Mouse (Mus musculus) frontal cortex, postnatal 14 days (tissue): ENCODE data around the gene Jazf1.
A peak's percentile ranks its signal among the peaks of the same experiment; 100 is the strongest.

ENCODE experiments used
- DNase-seq, 2 experiments: peaks; one replicate each; pipeline ENCODE4 v3.0.0; 2022; ENCODE audit warnings: low spot score in 2 of 2

Jazf1 gene

DNA sequence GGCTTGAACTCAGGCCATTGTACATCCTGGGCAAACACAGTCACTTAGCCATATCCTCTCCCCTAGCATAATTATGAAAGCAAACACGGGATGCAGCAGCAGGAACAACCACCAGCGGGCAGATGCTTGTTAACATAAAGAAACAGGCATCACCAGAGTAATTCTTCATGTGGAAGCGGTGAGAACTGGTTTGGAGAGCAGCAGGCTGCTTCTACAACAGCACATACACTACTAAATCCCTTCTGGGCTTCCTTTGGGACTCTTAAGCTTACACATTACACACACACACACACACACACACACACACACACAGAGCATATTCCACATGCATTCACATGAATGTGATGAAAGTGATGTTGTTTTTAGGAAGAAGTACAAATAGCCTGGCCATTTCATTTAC lies 216.5 kb downstream of the Jazf1 start:
- DNase-seq: no peak

DNA sequence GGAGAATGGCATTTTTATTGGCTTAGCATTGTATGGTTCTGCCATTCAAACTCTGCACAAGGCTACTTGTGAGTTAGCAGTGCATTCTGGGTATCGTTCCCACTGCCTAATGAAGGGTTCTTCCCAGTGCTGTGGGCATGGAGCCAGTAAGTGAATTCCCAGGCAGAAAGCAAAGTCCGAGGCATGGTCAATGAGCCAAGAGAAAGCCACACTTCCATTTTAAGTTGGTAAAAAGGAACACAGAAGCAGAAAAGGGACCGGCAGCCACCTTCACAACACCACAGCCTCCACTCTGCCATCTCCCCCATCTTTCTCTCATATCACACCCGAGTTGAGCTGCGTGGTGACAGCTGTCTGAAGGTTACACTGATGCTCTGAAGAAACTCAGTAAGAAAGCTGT lies 217.4 kb downstream of the Jazf1 start:
- DNase-seq: peak; percentile 23 to 27

DNA sequence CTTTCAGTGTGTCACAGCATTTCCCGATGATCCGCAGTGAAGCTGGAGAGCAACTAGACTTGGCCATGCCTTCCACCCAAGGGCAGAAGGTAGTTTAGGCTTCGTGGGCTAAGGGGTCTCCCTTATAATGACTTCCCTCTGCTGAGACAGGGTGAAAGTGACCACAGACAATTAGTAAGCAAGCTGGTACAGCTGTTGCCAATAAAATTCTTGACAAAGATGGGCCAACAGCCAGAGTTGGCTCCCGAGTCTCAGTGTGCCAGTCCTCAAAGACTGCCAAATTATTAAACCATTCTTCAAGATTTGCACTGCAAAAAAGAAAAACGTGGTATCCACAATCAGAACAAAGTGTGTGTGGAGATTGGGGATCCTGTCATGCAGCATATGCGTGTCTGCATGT lies 220.2 kb downstream of the Jazf1 start:
- no peak for DNase-seq

DNA sequence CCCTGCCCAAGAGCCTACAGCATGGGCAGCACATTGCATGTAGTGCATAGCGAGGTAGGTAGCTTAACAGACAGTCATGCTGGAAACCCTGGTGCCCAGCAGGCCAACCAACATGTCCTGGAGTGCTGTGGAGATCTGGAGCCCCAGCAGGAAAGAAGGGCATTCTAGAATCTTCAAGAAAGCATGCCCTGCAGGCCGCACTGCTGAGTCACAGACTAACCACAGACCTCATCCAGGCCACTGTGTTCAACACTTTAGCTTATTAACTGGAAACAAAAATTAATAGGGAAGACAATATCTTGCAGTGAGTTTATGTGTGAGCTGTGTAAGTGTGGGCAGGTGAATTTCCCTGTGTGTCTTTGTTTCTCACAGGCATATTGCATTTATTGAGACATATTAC lies 222.1 kb downstream of the Jazf1 start:
- DNase-seq: no peak

DNA sequence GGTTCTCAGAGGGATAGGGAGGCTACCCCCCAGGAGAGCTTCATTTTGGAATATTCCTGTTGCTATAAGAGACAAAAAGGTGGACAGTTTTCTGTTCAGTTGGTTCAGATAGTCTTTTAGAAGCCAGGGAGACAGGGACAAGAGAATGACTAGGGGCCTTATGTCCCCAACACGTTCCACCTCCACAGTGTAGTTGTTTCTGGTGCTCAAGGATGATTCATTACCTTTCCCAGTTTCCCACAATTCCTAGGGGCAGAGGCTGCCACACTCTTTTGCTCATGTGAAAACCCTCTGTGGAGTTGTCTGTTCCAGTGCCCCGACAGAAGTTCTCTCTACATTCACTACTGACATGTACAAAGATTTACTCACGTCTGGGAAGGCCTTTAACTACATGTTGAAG lies 223.7 kb downstream of the Jazf1 start:
- DNase-seq: no peak

DNA sequence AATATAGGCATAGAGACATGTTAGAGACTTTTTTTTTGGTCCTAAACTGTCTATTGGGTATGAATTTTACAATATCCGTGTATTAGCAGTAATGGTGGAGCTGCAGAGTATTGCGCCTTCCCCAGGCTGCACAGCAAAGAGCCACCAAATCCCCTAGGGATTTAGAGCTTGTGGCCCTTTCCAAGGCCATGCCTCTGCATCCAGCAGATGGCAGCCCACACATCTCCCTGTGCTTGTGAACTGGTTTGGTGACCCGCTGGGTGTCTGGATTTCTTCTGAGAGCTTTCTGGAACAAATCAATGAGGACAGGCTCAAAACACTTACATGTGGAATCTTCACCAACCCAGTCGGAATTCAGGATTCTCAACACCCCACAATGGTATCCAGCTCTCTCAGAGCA lies 225.4 kb downstream of the Jazf1 start:
- DNase-seq: no peak

DNA sequence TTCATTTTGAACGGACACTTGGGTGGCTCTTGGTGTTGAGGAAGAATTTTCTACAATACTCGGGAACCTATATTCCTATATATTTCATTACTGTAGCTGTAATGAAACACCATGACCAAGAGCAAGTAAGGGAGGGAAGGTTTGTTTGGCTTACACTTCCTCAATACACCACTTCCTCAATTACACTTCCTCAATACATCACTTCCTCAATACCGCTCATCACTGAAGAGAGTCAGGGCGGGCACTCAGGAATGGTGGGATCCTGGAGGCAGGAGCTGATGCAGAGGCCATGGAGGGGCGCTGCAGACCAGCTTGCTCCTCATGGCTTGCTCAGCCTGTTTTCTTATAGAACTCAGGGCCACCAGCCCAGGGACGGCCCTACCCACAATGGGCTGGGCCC lies 225.8 kb downstream of the Jazf1 start:
- no peak for DNase-seq

DNA sequence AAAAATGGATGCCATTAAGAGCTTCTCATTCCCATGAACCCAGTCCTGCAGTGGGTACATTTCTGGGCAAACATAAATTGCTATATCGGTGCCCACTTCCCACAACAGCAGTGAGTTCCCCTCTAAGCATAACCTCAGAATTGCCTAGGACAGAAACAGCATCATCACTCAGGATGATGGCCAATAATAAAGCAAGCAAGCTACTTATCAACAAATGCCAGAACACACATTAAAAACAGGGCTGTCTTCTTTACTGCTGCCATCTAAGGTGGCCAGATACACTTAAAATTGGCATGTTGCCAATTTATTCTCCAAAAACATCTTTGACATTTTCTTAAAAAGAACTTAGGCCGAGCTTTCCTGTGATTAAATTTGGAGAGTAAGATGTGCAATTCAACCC lies 226.8 kb downstream of the Jazf1 start:
- no peak for DNase-seq

DNA sequence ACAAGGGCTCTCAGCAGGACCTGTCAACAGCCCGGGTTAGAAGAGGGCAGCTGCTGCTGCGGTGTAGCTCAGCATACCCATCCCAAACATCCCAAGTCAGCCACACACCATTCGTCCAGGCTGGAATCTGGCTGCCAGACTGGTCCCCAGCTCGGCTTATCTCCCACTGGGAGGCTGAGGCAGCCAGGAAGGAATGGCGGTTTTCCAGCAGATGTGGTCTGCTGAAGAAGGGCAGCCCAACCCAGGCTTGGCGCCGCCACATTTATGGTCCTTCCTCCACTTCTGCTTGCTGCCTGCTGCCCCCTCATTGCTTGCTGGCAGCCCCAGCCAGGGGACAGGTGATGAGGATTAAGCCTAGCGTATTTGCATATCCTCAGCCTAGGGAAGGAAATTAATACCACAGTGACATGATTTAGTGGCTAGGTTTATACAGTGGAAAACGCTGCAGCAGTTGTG lies 227.8 kb downstream of the Jazf1 start:
- DNase-seq: no peak

DNA sequence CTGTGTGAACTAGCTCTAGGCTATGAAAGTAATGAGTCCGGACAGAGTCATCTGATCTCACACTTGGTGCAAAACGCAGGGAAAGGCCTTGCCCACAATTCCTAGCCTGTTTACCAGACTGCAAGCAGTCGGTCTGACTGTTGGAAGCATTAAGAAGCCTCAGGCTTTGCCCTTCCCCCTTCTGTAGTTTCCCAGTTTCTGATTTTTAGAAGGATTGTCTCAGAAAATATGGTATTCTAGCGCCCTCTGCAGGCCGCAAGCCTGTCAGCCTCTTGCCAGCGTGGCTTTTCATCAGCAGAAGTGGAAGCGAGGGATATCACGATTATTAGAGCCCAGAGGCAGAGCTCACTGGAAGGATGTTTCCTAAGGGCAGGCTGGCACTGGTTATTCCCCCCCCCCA lies 229.7 kb downstream of the Jazf1 start:
- DNase-seq: peak; percentile 61 to 79

DNA sequence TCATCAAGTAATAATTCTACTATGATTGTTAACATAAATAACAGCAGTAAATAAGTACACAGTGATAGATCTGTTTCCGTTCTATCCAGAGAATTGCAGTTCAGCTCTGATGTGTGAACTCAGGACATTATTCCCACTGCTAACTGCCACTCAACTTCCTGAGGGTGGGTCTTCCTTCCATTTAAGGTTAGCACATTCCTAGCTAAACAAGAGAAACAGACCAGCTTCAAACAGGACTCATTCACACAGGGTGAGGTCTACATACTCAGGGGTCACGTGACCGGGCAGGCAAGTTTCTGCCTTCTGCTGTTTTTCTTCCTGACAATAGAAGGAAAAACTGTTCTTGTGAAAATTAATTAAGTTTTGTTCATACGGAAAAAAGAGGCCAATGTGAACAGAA lies 230.6 kb downstream of the Jazf1 start:
- DNase-seq: no peak

DNA sequence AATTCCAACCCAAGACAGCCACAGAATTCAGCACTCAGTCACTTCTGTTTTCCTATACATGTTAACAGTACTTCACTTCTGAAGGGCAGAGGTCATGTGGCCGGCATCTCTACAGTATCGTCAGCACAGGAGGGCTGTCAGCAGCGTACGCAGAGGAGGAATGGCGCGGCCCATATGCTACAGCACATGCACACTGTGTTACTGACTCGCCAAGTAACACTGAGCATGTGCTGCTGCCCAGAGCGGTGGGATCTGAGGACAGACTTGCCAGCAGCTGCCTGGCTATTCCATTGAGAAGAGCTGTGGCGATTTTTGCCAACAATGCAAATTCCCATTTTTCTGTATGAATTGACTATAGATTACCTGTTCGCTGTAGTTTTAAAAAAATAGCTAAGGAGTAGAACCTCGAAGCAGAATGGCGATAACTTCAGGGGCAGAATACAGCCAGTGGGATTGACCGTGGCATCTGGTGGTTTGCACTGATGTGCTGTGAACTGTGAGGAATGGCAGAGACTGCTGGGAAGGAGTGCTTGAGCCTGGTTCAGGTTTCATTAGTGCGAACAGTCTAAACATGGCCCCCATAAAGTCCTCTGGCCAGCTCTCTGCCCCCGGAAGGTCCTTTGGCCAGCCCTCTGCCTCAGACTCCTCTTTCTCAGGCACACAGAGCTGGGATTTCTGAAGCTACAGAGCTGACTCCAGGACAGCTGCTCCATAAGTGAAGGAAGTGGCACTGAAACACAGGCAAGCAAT lies 232.1 kb downstream of the Jazf1 start:
- DNase-seq: no peak

DNA sequence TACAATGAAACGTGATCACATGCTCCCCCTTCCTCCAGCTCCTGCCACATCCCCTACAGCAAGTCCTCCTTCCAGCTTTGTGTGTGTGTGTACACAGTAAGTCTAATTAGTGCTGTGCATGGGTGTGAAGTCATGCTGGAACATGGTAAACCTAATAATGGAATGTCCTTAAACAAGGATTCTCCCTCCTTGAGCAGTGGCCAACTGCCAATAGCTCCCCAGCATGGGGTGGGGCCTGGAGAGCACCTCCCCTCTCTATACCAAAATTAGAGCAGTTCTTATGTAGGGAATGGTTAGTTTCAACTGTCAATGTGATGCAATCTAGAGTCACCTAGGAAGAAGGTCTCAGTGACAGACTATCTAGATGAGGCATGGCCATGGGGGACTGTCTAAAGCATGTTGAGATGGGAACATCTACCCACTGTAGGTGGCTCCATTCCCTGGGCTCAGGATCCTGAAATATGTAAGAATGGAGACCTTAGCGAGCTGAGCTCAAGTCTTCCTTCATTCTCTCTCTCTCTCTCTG lies 240.6 kb downstream of the Jazf1 start:
- no peak for DNase-seq

DNA sequence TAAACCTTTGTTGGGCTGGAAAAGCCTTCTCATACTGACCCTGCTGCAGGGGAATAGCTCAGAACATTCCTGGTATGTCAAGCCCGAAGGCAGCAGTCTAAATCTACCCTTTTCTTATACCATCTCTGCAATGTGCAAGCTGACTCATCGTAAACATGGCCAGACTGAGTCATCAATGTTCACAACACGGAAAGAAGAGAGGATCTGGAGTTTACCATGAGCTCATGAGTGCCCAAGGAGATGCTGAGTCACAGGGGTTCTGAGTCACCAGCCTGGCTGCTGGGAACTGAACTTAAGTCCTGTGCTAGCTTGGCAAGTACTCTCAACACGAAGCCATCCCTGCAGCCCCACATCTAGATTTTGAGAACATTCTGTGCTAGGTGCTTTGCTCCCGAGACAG lies 242.9 kb downstream of the Jazf1 start:
- peak in 1 of 2 experiments; percentile 47 for DNase-seq

DNA sequence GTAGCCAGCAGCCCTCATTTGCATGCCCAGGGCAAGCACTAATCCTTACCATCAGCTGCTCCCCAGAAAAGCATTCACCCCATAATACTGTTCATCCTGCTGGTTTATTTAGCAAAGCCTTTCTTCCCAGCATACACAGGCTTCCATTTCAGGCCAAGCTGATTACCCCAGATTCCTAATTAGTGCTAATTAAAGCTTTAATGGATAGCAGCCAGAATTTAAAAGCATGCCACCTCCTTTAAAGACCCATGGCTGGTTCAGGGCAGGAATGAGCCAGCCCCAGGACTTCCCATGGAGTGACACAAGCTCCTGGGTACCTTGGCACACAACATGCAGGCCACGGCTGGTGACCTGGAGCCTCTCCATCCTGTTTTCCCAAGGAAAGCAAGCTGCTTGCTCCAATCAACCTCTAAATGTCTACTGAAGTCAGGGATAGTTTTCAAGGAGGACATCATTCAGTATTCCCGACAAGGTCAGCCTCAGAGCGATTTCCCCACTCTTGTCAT lies 243.4 kb downstream of the Jazf1 start:
- no peak for DNase-seq

DNA sequence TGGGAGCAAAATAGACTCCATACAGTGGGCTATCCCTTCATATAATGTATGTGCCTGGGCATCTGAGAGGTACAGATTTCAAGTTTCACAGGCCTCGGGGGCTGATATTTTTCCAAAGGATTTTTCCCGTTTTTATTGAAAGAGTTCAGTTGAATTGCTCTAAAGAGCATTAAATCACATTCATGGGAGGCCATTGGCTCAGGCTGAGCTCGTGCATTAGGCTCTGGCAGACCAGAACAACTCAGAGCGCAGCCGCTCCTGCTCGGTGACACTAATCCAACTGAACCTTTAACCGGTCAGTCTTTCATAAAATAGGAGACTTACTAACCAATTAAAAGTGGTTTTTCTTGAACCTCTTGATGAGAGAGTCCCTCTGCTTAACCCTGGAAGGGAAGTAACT lies 245.4 kb downstream of the Jazf1 start:
- no peak for DNase-seq

DNA sequence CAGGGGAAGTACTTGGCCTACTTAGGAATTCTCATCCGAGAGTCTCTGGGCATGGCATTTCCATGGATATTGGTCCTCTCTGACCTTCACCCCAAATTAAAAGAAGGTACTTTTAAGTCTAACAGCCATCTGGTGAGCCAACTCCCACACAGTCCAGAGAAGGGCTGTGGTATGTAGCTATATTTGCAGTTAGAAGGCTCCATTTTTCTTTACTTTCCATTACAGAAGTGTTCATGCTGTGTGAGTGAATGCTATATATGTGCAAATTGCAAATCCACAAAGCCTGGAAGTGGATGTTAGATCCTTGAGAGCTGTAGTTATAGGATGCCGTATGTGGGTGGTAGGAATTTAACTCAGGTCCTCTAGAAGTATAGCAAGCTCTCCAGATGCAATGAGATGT lies 245.8 kb downstream of the Jazf1 start:
- DNase-seq: no peak

DNA sequence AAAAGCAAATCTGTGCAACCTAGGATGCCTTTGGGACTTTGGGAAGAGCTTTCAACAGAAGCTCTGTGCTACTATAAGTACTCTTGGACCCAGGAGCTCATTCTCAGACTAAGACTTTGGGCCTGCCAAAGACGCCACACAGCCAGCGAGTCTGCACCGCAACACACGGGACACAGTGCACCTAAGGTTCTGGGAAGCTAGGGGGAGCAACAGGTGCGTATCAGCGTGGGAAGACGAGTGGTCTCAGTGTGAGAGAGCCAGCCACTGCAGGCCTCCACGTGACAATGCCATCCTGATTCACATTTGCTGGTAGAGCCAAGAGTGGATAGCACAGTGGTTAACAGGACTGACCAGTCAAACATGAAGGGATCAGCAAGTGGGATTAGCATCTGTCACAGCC lies 249.1 kb downstream of the Jazf1 start:
- no peak for DNase-seq

DNA sequence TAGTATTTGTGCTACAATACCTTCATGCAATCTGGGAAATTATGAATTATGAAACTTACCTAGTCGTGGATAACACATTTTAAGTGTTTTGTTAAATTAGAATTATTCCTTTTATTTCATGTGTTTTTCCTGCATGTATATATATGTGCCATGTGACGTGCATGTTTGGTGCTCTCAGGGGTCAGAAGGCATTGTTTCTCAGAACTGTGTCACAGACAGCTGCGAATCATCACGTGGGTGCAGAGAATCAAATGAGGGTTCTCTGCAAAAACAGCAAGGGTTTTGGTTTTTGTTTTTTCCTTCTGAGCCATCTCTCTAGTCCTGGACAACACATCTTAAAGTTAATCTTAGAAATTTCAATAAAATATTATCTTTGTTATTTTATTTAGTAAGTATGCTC lies 250.4 kb downstream of the Jazf1 start:
- DNase-seq: no peak

DNA sequence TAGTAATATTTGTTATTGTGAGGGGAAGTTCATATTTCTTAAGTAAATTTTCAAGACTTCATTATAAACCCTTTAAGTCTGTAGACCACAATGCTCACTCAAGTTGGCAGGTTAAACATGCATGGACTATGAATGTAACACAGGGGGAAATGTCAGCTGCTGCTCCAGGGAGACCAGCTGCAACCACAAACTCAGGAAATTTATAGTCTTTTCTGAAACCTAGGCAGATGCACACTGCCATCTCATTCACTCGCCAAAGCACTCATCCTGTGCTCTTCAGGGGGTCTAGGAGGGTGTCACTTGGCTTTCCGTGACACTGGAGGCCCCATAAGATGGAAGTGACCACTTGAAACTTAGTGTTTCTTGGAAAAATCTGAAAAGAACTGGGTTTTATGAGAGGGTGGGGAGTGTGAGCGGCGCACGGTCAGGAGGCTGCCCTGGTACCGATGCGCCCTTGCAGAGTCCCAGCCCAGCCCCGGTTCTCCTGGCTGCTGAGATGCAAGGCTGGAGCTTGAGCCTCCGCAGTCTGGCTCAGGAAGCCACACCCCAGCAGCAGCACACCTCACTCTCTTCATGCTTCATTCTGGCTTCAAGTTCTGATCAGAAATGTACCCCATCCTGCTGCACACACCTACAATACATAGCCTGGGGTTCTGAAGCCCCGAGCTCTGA lies 251.1 kb downstream of the Jazf1 start:
- DNase-seq: no peak

DNA sequence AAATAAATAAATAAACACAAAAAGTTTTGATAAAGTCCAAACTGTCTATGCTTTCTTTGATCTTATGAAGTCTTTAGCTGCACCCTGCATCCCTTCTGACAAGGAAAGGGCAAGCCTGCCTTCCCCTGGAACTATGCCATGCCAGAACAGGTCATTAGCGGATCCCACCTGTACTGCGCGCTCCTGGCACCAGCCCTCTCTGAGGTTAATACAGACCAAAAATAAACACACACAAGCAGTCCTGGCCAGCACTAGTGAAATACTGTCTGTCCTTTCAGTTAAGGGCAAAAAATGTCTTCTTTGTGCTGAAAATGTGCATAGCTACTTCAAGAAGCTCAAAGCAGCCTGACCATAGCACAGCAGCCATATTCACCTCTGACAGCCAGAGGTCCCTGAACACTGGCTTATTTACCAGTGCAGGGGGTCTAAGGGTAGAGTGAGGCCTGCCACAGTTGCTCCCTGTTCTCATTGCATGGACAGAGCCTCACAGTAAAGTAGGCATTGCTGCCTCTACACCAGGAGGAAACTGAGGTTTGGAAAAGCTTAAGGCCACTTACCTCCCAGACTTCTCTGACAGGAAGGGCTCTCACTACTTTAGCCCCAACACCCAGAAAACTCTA lies 263.1 kb downstream of the Jazf1 start:
- DNase-seq: no peak

DNA sequence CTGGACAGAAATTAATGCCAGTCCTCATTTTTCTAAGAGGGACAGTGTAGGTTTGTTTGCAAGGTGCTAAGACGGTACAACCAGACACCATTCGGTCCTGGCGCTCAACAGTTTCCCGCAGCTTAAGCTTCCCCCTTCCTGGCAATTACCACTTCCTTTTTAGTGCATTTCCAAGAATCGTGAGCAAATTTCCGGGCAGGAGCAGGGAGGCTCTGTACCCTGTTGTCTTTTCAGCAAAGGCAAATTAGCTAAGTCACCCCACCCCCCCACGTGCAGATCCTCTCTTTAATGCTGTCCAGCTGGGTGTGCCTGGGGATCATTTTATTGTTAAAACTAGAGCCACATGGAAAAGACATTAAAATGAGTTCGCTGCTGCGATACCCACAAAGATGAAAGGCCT lies 266.2 kb downstream of the Jazf1 start:
- DNase-seq: no peak
